Mouse (Mus musculus) heart, adult 8-10 months (tissue): ENCODE data around the gene Hoxa9. TPM values are rescaled to one million over a fixed set of nuclear protein-coding genes. Genes with fewer than 3 reads are reported as not detected.

Experiments
- DNase-seq: peaks from one replicate; pipeline ENCODE4 v3.0.0; 2022; ENCODE audit warnings: low spot score
- total RNA-seq, 4 experiments: library from RNA; stranded (reverse); gene quantifications; 2 replicates each; pipeline ENCODE4 v1.2.4; 2022

Gene Hoxa9
- not detected for total RNA-seq

GRCm38 (mm10) chr6:52230516-52231165 is at the start of gene Hoxa9:
Hoxa9 (minus strand) TSS chr6:52231089.
- no peak for DNase-seq

- no peak for DNase-seq
Measured at GRCm38 (mm10) chr6:52276920-52277319, 46.0 kb upstream of the Hoxa9 start.

- no peak for DNase-seq
Measured at GRCm38 (mm10) chr6:52276382-52276781, 45.5 kb upstream of the Hoxa9 start.

GRCm38 (mm10) chr6:52275563-52276280 is 44.8 kb upstream of the Hoxa9 start:
- no peak for DNase-seq

- no peak for DNase-seq
Measured at GRCm38 (mm10) chr6:52274576-52274975, 43.7 kb upstream of the Hoxa9 start.

- no peak for DNase-seq
Measured at GRCm38 (mm10) chr6:52273656-52274280, 42.9 kb upstream of the Hoxa9 start.

- no peak for DNase-seq
Measured at GRCm38 (mm10) chr6:52272766-52273655, 42.1 kb upstream of the Hoxa9 start.

- DNase-seq, result peak; percentile 52
Measured at GRCm38 (mm10) chr6:52270494-52271480, 39.9 kb upstream of the Hoxa9 start.

GRCm38 (mm10) chr6:52268756-52269155 is 37.9 kb upstream of the Hoxa9 start:
- no peak for DNase-seq

- DNase-seq, result no peak
Measured at GRCm38 (mm10) chr6:52268341-52268740, 37.5 kb upstream of the Hoxa9 start.

- DNase-seq, result no peak
Measured at GRCm38 (mm10) chr6:52267691-52268090, 36.8 kb upstream of the Hoxa9 start.

GRCm38 (mm10) chr6:52267221-52267620 is 36.3 kb upstream of the Hoxa9 start:
- DNase-seq, result no peak

GRCm38 (mm10) chr6:52266666-52266985 is 35.7 kb upstream of the Hoxa9 start:
- DNase-seq, result no peak

- no peak for DNase-seq
Measured at GRCm38 (mm10) chr6:52265913-52266665, 35.2 kb upstream of the Hoxa9 start.

GRCm38 (mm10) chr6:52265306-52265912 is 34.5 kb upstream of the Hoxa9 start:
- DNase-seq, result no peak

GRCm38 (mm10) chr6:52264106-52264790 is 33.4 kb upstream of the Hoxa9 start:
- DNase-seq, result no peak

GRCm38 (mm10) chr6:52263321-52263585 is 32.4 kb upstream of the Hoxa9 start:
- no peak for DNase-seq

- DNase-seq, result no peak
Measured at GRCm38 (mm10) chr6:52262463-52263320, 31.8 kb upstream of the Hoxa9 start.
